Mouse (Mus musculus) thymus, postnatal 36 days (tissue): ENCODE measurements around the gene Gpr39.

Experiments used
- DNase-seq, 2 experiments: peaks; one replicate each; pipeline ENCODE4 v3.0.0; 2022; ENCODE audit warnings: mixed read lengths in 2 of 2

Gene Gpr39

DNA sequence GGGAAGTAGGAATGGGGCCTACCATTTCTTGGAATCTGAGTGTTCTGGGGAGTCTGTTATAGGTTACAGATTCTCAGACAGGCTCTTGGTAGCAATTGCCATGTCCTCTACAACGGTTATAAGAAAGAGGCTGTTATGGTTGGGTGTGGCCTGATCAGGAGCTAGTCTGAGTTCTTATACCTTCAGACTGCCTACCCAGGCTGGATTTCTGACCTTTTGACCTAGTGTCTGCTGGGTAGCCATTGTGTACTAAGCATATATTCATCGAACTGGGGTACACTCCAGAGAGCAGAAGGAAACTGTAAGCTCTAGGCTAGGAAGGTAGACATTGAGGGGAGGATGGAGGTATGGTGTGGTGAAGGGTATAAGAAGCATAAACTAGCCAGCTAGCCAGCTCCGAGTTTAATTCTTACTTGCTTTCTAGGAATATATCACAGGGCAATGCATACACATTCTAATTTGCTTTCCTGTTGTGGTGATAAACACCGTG lies 24.4 kb downstream of the Gpr39 start:
- no peak for DNase-seq

DNA sequence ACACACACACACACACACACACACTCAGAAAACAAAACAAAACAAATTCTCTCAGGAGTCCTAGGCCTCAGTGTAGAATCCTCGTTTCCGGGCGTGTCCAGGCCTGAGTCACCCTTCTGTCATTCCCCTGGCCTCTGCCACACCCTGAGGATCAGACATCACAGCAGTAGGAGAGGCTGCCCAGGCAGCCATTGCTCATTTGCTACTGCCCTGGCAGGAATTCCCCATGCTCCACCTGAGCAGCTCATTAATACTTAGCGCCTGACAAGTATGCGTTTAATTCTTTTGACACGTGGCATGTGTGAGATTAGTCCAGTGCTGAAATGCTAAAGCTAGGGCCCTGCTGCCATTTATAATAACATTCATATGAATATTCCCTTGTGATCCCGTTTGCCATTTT lies 25.0 kb downstream of the Gpr39 start:
- DNase-seq = no peak

DNA sequence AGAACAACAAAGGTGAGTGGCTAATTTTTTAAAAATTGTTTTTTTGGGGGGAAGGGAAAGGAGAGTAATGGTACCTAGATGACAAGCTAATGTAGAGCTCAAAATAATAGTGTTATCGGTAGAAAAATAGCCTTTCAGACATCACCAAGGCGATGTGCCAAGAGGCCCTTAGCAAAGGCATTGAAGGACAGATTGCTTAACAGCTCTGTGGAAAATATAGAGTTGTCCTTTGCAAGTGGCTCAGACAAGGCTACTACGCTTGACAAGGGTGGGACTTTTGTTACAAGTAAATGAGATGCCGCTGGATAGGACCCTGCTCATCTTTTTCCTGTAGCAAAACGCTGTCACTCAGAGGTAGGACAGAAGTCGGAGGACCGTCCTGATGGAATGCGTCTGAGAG lies 25.5 kb downstream of the Gpr39 start:
- no peak for DNase-seq

DNA sequence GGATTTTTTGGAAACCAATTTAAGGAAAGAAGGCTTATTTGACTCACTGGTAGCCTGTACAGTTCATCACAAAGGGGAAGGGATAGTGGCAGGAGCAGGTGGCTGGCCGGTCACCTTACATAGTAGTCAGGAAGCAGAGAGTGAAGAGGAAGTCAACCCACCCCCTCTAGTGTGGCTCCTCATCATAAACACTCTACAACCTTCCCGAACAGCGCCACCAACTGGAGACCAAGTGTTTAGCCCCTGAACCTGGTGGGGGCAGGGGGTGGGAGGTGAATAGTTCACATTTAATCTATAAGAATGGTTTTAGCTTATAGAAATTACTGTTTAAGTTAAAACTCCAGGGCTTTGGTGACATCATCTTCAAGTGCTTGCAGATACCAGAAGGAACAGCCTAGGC lies 28.6 kb downstream of the Gpr39 start:
- DNase-seq = no peak

DNA sequence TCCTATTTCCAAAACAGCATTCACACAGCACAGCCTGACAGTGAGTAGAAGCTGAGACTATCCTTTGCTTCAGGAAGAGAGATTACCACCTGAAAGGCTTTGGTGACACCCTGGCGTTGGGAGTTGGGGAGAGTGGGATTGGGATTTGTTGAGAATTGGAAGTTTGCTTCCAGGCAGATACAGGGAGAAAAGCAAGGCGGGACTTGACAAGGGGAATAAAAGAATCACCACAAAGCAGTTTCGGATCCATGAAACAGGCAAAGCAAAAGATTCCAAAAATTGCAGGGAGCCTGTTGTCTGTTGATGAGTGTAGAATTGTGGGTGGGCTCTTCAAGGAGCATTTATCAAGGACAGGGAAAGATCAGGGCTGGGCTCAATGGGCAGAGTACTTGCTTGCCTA lies 38.5 kb downstream of the Gpr39 start:
- DNase-seq = no peak

DNA sequence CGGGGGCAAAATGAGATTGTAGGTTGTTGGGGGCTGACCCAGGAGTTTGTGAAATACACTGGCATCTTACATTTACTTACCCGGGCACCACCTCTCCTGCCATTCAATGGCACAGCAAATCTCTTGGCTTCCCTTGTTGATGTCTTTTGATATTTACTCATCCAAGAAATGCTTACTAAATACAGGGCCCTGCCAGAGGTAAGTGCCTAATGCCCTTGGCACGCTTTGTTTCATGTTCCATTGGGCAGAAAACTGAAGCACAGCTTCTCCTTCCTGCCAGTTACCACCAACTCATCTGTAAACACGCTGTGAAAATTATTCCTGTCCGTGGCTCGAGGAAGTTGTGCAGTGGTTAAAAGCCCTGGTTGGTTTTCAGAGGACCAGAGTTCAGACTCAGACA lies 39.4 kb downstream of the Gpr39 start:
- DNase-seq = no peak

DNA sequence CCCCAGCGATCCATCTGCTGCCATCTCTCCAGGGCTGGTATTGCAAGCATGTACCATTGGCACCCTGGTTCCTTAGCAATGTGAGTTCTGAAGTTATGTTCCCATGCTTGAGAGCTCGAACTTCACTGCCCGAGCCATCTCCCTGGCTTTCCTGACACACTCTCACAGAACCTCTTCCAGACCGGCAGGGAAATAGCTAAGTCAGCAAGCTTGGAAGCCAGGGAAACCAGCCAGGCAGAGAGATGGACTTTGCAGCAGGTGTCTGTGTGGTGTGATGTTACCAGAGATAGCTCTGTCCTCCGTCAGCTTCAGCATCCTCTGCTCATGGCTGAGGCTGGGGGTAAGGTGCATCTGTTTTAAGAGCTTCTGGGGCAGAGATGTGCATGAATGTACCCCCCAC lies 41.1 kb downstream of the Gpr39 start:
- DNase-seq = no peak

DNA sequence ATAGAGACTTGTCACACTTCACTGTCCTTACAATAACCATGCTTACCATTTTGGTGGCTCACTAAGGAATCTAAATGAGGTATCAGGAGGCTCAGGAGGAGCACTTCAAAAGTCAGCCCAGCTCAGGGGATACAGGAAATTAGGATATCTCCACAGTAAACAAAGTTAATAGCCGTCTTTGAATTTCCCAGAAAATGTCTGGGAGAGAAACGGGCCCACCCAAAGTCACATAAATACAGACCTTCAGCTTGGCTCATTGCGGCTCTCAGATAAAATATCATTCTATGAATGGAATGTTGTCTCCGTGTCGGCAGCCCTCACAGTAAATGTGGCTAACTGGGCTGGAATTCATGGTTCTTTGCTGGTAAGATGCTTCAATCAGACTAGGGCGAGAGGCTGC lies 42.3 kb downstream of the Gpr39 start:
- DNase-seq = no peak

DNA sequence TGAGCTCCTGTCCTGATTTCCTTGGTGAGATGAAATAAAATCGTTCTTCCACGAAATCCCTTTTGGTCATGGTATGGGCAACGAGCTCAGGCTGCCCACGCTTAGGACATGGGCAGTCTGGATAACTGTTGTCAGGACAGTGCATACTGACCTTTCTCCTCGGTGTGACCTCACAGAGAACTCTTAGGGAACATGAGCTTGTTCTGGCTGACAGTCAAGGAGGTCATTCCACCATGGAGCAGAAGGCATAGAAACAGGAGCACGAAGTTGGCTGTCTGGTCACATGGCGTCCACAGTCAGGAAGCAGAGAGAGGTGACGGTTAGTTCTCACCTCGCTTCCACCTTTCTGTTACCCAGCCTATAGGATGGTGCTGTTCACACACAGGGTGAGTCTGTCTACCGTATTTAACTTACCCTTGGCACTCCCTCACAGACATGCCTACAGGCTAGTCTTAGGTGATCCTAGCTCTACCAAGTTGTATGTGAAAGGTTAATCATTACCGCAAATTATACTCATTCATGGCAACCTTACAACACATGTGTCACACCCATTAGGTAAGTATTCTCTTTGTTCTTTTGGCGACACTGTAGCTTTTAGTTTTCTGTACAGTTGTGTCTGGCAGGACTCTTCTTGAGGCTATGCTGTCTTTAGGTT lies 44.4 kb downstream of the Gpr39 start:
- DNase-seq = no peak

DNA sequence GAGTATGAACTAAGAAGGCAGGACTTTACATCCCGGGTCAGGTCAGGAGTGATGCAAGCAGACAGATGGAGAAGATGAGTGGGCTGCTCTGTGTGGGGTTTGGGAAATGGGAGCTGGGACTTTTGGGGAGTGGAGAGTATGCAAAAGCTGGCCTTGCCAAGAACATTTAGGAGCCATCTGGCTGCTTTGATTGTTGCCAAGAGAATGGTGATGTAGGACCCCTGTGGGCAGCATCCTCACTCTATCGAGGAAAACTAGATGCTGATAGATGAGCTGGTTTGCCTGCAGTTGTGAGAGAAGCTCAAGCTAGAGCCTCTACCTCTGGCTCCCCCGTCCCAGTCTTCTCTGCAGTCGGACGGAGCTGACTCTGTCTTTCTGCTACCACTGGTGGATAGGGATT lies 47.5 kb downstream of the Gpr39 start:
- no peak for DNase-seq

DNA sequence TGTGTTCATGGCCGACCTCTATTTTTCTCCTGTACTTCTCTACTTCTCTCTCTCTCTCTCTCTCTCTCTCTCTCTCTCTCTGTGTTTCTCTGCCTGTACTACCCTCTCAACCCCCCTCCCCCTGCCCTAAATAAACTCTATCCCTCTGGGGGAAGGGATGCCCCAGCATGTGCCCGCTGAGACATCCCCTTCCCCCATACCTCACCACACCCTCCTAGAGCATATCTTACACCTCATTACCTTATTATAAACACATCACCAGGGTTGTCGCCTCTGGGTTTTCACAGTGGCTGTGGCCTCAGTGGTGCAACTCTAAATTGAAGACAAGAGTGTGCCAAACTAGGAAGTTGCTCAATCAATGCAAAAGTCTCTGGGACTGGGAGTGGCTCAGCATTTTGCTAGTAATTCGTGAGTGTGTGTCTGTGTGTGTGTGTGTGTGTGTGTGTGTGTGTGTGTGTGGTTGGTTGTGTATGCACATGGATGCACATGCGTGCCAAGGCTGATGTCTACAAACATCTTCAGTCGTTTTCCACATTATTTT lies 52.3 kb downstream of the Gpr39 start:
- DNase-seq = no peak

DNA sequence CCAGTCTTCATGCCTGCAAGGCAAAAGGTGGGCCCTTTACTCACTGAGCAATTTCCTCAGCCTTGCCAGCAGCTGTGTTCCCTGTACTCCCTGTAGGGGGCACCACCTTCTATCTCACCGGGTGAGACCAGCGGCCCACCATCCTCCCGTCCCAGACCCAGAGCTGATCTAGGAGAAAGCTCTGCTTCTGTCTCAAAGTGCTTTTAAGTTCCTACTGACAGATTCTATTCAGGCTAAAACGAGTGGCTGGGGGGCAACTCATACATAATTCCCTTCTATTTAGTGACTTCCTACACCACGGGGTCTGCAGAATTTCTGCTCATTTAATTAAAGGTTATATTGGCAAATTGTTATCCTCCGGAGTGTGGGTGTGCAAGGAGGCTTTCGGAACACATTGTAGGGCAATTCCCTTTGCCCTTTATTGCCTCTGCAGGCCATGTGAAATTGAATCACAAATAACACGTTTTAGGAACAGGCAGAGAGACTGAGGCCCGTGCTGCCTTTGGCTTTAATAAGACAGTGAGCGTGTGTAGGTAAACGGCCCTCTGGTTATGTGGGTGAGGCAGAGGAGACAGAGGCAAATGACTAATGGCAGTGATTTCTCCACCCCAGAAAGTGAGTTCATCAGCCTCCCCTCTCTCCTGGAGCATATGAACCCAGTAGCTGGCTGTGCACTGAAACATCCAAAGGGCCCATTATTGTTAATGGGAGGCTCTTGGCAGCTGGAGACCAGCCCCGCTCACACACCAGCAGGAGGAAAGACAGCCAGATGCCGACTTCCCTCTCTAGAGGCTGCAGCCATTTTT lies 53.1 kb downstream of the Gpr39 start:
- no peak for DNase-seq

DNA sequence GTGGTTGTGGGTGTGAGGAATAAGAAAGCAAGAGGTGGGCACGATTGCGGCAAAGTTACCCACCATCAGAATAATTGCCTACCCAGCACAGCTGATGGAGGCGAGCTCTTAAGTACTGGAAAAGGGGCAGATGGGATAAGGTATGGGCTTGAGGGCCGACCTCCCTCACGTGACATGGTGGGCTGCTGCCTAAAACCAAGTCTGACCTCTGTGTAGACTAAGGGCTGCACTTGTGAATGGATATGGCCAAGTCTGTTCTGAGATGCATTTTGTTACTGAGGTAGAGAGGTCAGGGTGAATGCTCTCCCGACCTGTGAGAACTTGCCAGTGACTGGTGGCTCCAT lies 53.7 kb downstream of the Gpr39 start:
- no peak for DNase-seq

DNA sequence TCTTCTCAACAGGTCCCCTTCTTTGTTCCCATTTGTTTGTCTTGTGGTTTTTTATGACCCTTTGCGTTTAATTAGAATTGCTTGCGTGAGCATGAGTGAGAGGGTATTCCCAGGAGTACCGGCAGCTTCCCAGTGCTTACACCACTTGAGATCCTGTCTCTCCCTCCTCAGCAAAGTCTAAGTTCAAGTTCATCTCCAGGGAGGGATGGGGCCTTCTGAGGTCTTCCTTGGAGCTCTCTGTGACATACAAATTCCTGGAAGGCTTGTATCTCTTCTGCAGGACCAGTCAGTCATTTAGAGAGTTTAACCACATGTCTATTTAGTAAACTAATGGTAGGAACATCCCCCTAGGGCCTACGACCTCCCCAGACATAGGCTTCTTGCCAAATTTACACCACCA lies 55.1 kb downstream of the Gpr39 start:
- DNase-seq = no peak

DNA sequence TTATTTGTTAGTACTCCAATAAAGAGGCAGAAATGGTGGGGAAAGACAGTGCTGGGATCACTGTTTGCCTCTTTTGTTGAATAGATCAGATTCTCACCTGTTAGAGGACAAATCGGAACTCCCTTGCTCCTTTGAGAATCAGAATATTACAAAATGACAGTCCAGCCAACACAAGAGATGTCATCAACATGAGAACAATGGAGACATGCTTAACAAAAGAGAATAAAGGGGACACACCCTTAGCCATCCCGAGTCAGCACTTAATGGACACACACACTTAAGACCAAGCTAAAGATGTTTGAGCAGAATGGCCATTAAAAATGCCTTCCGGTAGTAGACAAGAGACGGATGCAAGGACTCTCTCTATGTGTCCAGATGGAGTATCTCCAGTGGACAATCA lies 68.0 kb downstream of the Gpr39 start:
- no peak for DNase-seq

DNA sequence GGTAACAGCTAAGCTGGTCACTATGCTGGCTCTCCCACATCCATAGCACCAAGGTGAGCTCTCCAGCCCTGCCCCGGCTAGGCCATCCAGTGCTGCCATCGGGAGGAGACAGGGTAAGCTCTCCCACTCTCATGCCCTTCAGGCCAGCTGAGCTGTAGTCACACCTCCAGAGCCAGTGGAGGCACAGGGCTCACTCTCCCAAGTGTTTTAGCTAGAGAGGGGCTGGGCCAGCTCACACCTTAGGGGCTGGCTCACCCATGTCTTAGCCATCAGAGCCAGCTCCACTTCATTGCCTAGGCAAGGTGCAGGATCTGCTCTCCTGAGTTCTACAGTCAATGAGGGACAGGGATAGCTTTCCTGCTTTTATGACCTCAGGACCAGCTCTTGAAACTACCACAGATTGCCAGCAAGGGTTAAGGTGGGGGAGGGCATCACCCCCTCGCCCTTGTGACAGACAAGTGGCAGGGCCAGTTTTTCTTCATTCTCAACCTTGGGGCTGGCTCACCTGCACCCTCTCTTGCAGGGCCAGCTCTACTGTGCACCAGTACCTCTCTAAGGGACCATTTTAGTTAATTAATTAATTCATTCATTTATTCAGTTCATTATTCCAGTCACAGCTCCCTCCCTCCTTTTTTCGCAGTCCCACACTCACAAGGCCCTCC lies 78.7 kb downstream of the Gpr39 start:
- no peak for DNase-seq

DNA sequence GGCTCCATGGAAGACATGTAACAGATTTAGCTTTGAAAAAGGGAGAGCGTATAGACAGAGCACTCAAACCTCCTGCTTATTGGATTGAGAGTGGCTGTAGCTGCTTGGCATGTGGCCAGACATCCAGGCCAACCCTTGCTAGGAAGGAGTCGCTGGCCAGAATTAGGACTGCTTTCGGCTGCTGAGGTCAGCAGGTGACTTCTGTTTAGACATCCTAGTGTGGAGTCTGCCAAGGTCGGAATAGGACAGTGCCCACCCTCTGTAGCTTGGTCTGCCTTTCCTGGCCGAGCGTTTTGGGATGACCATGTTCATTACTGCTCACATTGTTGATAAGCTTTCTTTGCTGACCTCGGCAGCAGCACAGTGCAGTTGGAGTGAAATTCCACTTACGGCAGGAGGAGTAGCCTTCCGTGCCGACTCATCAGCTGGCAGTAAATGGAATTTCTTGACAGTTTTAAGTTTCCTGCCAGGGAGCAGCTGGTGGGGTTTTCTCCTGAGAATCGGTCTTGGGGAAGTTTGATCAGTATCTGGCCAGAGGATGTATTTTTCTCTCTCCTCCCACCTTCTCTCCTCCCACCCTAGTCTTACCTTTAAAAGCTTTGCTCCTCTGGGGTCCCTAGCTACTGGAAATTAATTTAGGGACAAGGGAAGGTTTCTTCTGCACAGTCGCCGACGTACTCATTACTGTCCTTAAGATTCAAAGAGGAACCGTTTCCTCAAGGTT lies 83.3 kb downstream of the Gpr39 start:
- no peak for DNase-seq

DNA sequence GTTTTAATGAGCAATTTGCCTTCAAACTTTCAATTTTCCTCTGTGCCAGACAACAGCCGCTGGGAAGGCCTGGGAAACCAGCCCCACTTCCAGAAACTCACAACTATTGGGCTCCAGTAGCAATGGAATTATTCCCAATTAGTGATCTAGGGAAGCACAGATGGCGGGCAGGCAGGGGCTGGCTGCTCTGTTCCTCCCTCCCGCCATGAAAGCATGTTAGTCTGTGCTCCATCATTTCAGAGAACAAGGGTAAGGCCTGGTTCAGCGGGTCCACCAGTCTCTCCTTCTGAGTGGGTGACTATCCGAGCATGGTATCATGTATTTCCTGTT lies 83.9 kb downstream of the Gpr39 start:
- DNase-seq = no peak

DNA sequence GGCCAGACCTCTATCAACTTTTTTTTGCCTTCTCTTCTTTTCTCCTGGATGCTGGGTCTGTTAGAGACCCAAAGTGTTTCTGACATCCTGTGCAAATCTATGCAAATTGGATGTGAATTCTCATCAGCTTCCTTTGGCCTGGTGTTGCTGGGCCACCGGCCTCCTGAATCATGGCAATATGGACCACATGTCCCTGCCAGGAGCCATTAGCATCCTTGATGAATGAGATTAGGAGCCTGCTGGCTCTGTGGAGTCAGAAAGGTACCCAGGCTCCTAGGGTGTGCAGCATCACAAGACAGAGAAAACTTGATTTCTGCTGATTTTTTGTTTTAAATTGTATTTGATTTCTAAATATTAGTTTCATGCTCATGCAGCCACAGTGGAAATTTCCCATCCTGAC lies 85.3 kb downstream of the Gpr39 start:
- DNase-seq = no peak

DNA sequence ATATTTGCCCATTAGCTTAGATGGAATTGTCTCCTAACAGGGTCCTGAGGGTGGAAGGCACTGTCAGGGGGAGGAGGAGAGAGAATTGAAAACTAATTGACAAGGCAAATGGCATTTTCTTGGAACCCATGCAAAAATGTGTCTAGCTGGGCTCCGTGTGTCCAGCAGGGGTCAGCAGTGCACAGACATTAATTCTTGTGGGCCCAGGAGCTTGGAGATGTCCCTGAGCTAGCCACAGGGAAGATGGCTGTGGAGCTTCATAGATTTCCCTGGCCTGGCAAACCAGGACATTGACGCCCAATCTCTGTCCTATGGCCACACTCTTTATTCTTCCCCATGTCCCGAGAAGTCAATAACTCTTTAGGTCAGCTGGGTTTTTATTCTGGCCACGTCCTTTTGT lies 113.0 kb downstream of the Gpr39 start:
- DNase-seq = peak; percentile 5 to 12

DNA sequence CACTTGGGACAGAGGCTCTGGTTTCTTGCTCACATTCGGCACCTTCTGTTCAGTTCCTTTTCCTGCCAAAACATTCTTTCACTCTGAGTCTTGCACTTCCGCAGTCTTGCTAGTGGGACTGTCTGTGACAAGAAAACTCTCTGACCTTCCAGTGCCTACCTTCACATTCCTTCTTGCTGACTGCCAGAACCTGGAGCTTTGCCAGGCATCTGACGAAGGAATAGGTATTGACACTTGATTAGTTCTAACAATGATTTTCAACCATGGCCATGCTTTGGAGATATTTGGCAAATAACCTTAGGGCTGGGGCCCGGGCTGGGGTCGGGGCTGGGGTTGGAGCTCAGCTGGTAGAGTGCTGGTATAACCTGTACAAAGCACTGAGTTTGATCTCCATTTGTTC lies 123.7 kb downstream of the Gpr39 start:
- no peak for DNase-seq

DNA sequence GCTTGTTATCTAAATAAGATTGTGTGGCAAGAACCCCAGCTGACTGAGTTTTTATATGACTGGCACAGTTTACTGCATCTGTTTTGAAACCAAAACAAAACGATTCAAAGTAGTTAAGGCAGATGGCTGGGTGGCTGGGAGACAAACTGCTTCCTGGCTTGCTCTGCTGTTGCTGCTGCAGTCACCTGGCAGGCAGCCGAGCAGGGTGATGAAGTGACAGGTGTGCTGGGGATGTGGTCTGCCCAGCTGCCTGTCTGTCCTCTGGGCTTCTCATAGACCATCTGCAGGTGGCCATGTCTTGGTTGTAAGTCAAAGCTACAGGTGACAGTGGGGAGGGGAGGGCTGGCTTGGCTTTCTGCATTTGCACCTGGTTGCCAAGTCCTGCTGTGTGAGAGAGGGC lies 131.6 kb downstream of the Gpr39 start:
- DNase-seq = peak in 1 of 2 experiments; percentile 20

DNA sequence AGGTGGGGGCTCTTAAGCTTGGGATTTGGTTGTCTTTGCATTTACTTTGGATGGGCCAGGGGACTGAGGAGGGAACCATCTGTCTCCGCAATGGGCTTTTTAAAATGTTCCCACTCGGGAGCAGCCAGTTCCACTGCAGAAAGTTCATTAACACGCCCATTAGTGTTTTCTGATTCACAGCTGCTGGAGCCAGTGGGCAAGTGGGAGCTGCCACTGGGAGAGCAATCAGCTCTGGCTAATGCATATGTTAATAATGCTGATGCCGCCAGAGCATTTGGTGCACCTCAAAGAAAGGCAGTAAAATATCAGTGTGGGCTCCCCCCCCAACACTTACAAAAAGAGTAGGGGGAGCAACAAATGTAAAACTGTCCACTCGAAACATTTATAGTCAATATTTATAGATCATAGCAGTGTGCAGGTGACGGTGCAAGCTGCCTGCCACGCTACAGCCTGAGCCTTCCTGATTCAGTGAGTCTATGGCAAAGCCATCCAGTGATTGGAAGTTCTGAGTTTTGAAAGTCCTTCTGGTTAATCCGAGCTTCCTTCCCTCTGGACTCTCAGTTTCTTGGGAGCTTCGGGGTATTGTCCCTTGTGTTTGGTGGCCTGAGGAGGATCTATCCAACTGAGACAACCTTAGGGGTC lies 136.5 kb downstream of the Gpr39 start:
- DNase-seq = no peak
